Mouse (Mus musculus) small intestine, adult 2 months (tissue): ENCODE measurements around the gene Ctsg.

Experiments used
- CTCF ChIP-seq: fragments of 200-500 bp; IDR thresholded peaks from 2 replicates; pipeline ENCODE4 v1.5.1; 2012; ENCODE audit warnings: low read depth, mild to moderate bottlenecking, control low read depth, inconsistent platforms, low read length, moderate library complexity, mixed read lengths; ENCODE audit not compliant: insufficient replicate concordance, insufficient read length; ENCODE audit errors: extremely low read depth
- POLR2A ChIP-seq: fragments of 200-500 bp; IDR thresholded peaks from 2 replicates; pipeline ENCODE4 v1.6.1; 2012; ENCODE audit warnings: low read depth, mild to moderate bottlenecking, control low read depth, inconsistent platforms, low read length, moderate library complexity

DNA sequence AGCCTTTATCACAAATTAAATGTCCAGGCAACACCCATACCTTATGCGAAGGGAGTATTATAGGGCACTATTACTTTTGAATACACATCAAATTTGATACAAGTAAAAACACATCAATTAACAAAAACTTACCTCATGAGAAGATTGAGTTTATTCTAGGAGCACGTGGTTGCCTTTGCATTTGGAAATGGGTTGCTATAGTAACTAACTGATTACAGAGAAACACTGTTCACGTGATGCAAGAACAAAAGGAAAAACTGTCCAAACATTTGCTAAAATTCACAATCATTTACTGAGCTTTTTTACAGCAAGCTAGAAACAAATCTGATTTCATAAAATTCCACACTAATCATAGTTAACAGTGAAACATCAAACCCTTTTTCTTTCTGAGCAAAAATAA, 1.1 kb upstream of the Ctsg start:
- TF ChIP-seq CTCF: no peak
- TF ChIP-seq POLR2A: no peak
